Mouse (Mus musculus): ENCODE results near the gene Atp5d. TPM values are rescaled to one million over a fixed set of nuclear protein-coding genes. Genes with fewer than 3 reads are reported as not detected.

Atp5d gene
- polyA plus RNA-seq, 1 experiment from 2014 or later, result 291 TPM

DNA sequence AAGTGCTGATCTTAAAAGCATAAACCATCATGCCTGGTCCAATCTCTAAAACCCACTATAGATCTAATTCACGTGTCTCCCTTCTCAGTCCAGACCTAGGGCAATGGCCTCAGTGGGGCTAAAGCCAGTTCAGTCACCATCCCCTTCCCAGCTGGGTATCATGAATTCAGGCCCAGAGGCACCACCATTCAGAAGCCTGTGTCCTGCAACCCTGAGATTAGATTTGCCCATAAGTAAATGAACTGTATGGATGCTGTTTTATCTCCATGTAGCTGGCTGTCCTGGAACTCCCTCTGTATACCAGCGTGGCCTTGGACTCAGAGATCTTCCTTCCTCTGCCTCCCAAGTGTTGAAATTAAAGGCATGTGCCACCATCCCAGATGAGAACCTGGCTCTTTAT is 35.4 kb upstream of the Atp5d start:
- Histone ChIP-seq H3K36me3 (replicated peaks) (no peaks in the 10 kb centered on the region), H3K27me3 (no peaks in the 10 kb centered on the region), H3K9me3 (replicated peaks) (no peaks in the 10 kb centered on the region), H3K4me1 (replicated peaks) (peaks cover 81% of the 10 kb centered on the region), H3K4me2 (peak overlapping the region; percentile 86), H3K4me3 (replicated peaks) (peak overlapping the region; percentile 97), H3K9ac (peak overlapping the region; percentile 97), H3K27ac (replicated peaks) (peak overlapping the region; percentile 93)
- peak; percentile 66 for ATAC-seq (ENCODE audit: insufficient read depth)
- WGBS (ENCODE audit: insufficient replicate concordance), result 43% methylated on average over 2 of the region's 2 CpGs

DNA sequence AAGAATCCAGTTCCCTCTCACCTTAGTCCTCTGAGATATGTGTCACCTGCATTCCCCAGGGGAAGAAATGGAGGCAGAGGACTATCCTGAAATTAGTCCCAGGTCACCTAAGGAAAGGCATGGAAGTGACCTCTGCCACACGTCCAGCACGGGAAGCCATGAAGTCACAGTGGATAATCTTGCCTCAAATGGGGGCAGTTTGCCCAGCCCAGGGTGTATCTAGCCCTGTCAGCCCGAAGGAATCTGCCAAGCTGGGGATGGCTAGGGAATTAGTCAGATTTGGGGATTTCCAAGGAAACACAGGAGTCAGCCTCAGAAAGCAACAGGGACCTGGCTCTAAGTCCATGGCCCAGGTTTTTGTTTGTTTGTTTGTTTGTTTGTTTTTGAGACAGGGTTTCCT is 34.3 kb upstream of the Atp5d start:
- ATAC-seq (ENCODE audit: insufficient read depth), result no peak
- no peak overlapping the region for H3K4me2 ChIP-seq
- peaks cover 70% of the 10 kb centered on the region for H3K4me1 ChIP-seq (replicated peaks)
- H3K4me3 ChIP-seq (replicated peaks), result no peak overlapping the region
- no peaks in the 10 kb centered on the region for H3K9me3 ChIP-seq (replicated peaks)
- H3K27ac ChIP-seq (replicated peaks), result peak overlapping the region; percentile 93
- H3K9ac ChIP-seq, result no peak overlapping the region
- H3K27me3 ChIP-seq, result no peaks in the 10 kb centered on the region
- H3K36me3 ChIP-seq (replicated peaks), result no peaks in the 10 kb centered on the region
- WGBS (ENCODE audit: insufficient replicate concordance), result 71% methylated on average over 3 of the region's 3 CpGs

DNA sequence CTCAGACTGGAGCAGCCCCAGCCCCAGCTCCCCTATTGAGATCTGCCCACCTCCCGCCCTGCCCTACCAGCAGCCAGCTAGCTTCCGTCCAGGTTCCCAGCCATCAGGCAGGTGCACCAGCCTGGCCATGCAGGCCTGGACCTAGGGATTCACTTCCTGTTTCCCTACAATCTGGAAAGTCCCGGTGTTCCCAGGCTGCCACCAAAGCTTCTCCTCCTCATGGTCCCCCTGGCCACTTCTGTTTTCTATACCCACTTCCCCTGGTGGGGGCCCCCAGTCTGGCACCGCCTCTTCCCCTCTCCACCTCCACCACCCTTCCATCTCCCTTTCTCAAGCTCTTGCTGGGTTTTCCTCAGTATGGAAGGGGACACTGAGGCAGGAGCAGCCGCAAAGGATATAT is 33.0 kb upstream of the Atp5d start, which contains the start of gene Sbno2:
Sbno2 (minus strand) TSS at position 112 of the 400 bp plus-strand sequence.
- H3K9ac ChIP-seq, result no peak within 1 kb of the TSS
- no peaks in the 10 kb centered on the region for H3K36me3 ChIP-seq (replicated peaks)
- H3K9me3 ChIP-seq (replicated peaks), result no peaks in the 10 kb centered on the region
- H3K4me2 ChIP-seq, result peak within 1 kb of the TSS; percentile 38
- H3K4me3 ChIP-seq (replicated peaks), result peak within 1 kb of the TSS; percentile 9; the same call in 1 of the 2 replicates
- no peak for ATAC-seq (ENCODE audit: insufficient read depth)
- H3K27ac ChIP-seq (replicated peaks), result peak within 1 kb of the TSS; percentile 93
- WGBS (ENCODE audit: insufficient replicate concordance), result 41% methylated on average over 5 of the region's 5 CpGs
- peaks cover 57% of the 10 kb centered on the region for H3K4me1 ChIP-seq (replicated peaks)
- H3K27me3 ChIP-seq, result no peaks in the 10 kb centered on the region

DNA sequence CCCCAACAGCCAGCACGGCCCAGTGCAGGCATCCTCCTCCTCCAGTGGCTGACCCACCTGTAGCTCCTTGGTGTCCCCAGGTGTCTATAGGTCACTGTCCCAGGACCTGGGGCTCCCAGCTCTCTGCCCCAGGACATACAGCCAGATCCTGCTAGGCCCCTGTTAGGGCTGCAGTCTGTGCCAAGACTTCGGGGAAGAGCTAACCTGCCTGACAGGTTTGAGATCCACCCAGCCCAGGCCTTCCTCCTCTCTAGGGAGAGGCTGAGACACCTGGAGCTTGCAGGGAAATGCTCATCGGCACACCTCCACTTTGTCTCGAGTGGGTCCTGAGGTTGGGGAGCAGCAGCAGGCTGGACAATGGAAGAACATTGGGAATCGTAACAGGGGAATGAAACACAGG is 32.5 kb upstream of the Atp5d start:
- Histone ChIP-seq H3K4me3 (replicated peaks) (no peak overlapping the region), H3K36me3 (replicated peaks) (no peaks in the 10 kb centered on the region), H3K4me2 (peak overlapping the region; percentile 38; the same call in 1 of the 2 replicates), H3K4me1 (replicated peaks) (peaks cover 53% of the 10 kb centered on the region), H3K27me3 (no peaks in the 10 kb centered on the region), H3K9ac (no peak overlapping the region), H3K27ac (replicated peaks) (peak overlapping the region; percentile 48; the same call in 1 of the 2 replicates), H3K9me3 (replicated peaks) (no peaks in the 10 kb centered on the region)
- no peak for ATAC-seq (ENCODE audit: insufficient read depth)
- WGBS (ENCODE audit: insufficient replicate concordance), result 65% methylated on average over 5 of the region's 5 CpGs

DNA sequence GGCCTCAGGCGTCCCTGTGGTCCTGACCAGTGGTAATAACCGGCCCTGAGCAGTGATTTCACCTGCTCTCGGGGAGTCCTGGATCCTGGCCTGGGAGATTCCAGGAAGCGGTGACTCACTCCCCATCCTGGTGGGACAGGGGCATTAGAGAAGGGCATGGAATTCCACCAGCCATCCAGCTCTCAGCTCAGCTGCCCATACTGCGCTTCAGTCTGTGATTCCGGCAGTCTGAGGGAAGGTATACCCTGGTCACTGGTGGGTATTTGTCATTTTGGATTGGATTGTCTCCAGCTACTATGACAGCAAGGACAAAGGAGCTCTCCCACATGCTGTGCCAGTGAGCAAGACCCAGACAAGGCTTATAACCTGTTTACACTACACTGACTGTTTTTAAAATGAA is 30.8 kb upstream of the Atp5d start:
- Histone ChIP-seq H3K9me3 (replicated peaks) (no peaks in the 10 kb centered on the region), H3K4me3 (replicated peaks) (no peak overlapping the region), H3K27ac (replicated peaks) (no peak overlapping the region), H3K4me2 (no peak overlapping the region), H3K9ac (no peak overlapping the region), H3K27me3 (no peaks in the 10 kb centered on the region), H3K36me3 (replicated peaks) (no peaks in the 10 kb centered on the region), H3K4me1 (replicated peaks) (peaks cover 44% of the 10 kb centered on the region)
- ATAC-seq (ENCODE audit: insufficient read depth), result no peak
- WGBS (ENCODE audit: insufficient replicate concordance), result 62% methylated on average over 6 of the region's 6 CpGs

DNA sequence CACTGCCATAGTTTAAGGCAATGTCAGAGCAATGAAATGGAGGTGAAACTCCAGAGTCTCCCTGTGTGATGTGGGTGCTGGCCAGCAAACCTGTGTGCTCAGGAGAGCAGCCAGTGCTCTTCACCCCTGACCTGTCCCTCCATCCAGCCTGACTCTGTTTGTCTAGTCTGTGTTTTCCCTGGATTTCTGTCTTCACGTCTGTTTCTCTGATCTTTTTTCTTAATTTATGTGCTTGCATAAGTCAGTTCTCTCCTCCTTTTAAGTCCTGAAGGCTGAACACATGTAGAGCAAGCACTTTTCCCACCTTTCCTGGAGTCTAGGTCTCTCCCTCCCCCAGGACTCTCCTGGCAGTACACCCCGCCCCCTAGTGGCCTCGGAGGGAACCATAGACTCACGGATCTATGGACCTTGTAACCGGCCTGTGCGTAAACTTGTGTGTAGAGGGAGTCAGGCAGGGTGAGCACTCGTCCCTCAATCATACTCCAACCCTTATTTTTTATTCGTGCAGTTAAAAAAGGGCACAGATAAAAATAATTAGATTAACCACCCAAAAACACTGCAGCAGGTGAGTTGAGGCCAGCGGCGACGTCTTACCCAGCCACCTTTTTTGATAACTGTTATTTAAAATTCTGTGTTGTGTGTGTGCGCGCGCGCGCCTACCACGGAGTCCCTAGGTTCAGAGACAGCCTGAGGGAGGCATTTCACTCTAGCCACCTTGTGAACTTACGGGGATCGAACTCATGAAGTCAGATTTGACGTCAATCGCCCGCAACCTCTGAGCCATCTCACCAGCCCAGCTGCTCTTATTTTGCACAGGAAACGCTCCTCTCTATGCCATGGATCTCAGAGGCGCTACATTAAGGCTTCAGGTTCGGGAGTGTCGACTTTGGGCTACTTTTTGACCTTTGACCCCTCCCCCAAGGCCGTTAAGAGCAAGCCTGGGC is 23.8 kb upstream of the Atp5d start:
- no peaks in the 10 kb centered on the region for H3K27me3 ChIP-seq
- H3K4me2 ChIP-seq, result peak overlapping the region; percentile 82
- peaks cover 24% of the 10 kb centered on the region for H3K36me3 ChIP-seq (replicated peaks)
- no peaks in the 10 kb centered on the region for H3K9me3 ChIP-seq (replicated peaks)
- H3K9ac ChIP-seq, result peak overlapping the region; percentile 83
- WGBS (ENCODE audit: insufficient replicate concordance), result 2% methylated on average over 27 of the region's 27 CpGs
- peak; percentile 47 for ATAC-seq (ENCODE audit: insufficient read depth)
- peak overlapping the region; percentile 70 for H3K4me3 ChIP-seq (replicated peaks)
- H3K4me1 ChIP-seq (replicated peaks), result peaks cover 54% of the 10 kb centered on the region
- H3K27ac ChIP-seq (replicated peaks), result peak overlapping the region; percentile 97

DNA sequence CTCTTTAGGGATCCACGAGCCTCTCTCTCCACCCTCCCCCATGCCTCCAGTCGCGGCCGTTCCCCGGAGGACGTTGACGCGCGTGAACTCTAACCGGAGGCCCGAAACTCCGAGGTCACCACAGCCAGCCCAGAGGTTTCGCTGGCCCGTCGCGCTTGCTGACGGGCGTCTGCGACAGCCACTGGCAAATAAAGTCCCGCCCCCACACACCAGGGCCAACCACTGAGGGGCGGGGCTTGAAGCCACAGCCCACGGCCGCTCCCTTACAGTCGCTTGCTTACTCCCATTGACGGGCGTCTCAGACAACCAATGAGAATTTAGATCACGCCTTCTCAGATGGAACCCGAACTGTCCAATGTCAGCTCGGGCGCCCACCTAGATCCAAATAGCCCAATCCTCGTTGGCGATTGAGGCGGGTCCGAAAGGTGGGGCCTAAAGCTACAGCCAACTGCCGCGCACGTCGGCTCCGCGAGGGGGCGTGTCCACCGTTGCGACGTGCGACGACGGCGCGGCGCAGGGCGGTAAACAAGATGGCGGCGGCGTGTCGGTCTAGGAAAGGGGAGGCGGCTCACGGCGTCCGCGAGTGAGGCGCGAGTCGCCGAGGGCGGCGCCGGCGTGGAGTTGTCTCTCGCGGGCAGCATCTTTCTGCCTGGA is 23.0 kb upstream of the Atp5d start, which contains the start of gene Stk11:
Stk11 (plus strand) TSS at position 514 of the 654 bp plus-strand sequence.
- H3K4me3 ChIP-seq (replicated peaks), result peak within 1 kb of the TSS; percentile 94
- WGBS (ENCODE audit: insufficient replicate concordance), result under 1% methylated on average over 70 of the region's 70 CpGs
- H3K27ac ChIP-seq (replicated peaks), result peak within 1 kb of the TSS; percentile 97
- H3K27me3 ChIP-seq, result no peaks in the 10 kb centered on the region
- peak; percentile 92 for ATAC-seq (ENCODE audit: insufficient read depth)
- peaks cover 62% of the 10 kb centered on the region for H3K4me1 ChIP-seq (replicated peaks)
- H3K9me3 ChIP-seq (replicated peaks), result no peaks in the 10 kb centered on the region
- H3K4me2 ChIP-seq, result peak within 1 kb of the TSS; percentile 82
- peak within 1 kb of the TSS; percentile 97 for H3K9ac ChIP-seq
- H3K36me3 ChIP-seq (replicated peaks), result peaks cover 32% of the 10 kb centered on the region

DNA sequence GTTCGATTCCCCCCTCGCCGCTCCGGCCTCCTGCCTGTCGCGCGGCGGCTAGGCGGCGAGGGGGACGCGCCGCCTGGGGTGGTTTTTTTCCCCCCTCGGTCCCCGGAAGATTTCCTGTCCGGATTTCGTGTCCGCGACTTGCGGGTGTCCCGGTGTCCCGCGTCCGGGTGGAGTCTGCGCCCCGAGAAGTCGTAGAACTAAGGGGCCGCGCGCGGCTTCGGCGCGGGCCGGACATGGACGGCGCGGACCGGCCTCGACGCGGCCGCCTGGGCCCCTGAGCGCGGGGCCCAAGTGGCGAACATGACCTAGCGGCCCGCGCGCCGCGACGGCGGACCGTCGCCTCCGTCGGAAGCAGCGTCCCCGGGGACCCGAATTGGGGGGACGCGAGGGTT is 22.5 kb upstream of the Atp5d start:
- H3K36me3 ChIP-seq (replicated peaks), result peaks cover 38% of the 10 kb centered on the region
- H3K9ac ChIP-seq, result peak overlapping the region; percentile 97
- H3K9me3 ChIP-seq (replicated peaks), result no peaks in the 10 kb centered on the region
- H3K27ac ChIP-seq (replicated peaks), result peak overlapping the region; percentile 95
- peak overlapping the region; percentile 82 for H3K4me2 ChIP-seq
- under 1% methylated on average over 56 of the region's 63 CpGs for WGBS (ENCODE audit: insufficient replicate concordance)
- 0 out of 2 replicates have a peak, but pooled peaks have one; percentile 11 for ATAC-seq (ENCODE audit: insufficient read depth)
- H3K27me3 ChIP-seq, result no peaks in the 10 kb centered on the region
- H3K4me3 ChIP-seq (replicated peaks), result peak overlapping the region; percentile 94
- H3K4me1 ChIP-seq (replicated peaks), result peaks cover 68% of the 10 kb centered on the region

DNA sequence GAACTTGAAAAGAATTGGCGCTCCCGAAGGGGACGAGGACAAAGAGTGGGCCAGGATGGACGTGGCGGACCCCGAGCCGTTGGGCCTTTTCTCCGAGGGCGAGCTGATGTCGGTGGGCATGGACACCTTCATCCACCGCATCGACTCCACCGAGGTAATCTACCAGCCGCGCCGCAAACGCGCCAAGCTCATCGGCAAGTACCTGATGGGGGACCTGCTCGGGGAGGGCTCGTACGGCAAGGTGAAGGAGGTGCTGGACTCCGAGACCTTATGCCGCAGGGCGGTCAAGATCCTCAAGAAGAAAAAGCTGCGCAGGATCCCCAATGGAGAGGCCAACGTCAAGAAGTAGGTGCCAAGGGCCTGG is 21.9 kb upstream of the Atp5d start:
- Histone ChIP-seq H3K9ac (peak overlapping the region; percentile 97), H3K4me2 (peak overlapping the region; percentile 82), H3K27me3 (no peaks in the 10 kb centered on the region), H3K4me1 (replicated peaks) (peaks cover 70% of the 10 kb centered on the region), H3K4me3 (replicated peaks) (peak overlapping the region; percentile 94), H3K36me3 (replicated peaks) (peaks cover 44% of the 10 kb centered on the region), H3K9me3 (replicated peaks) (no peaks in the 10 kb centered on the region), H3K27ac (replicated peaks) (peak overlapping the region; percentile 95)
- under 1% methylated on average over 27 of the region's 27 CpGs for WGBS (ENCODE audit: insufficient replicate concordance)
- ATAC-seq (ENCODE audit: insufficient read depth), result no peak

DNA sequence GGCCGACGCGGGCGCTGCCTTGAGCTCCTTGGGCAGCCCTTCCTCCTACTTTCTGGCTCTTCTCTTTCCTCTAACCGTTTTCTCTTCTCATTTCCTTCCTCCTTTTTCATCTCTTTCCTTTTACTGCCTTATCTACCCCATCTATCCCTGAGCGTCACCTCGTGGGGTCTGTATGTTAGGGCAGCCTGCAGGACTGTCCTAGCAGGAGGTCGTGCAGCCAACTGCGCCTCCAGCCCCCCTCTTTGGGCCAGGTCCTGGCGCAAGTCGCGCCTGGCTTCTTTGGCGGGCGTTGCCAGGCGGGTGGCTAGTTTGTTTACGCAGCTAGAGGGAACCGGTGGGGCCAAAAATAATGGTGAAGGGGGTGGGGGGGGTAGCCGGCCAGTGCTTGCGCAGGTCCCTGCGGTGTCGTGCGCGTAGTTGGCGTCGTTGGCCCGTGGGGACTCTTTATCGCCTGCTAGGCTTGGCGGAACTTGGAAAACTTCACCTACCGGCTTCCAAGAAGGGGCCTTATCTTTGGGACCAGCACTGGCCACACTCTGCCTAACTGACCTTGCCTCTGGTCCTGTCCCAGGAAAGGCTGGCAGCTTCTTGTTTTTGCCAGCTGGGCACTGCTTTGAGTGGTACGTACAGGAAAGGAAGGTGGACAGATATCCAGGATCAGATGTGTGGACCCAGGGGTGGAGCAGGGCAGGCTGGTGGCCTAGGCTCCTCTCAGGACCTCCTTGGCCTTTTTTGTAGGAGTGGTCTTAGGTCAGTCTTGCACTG is 21.3 kb upstream of the Atp5d start:
- no peaks in the 10 kb centered on the region for H3K27me3 ChIP-seq
- peak overlapping the region; percentile 82 for H3K4me2 ChIP-seq
- under 1% methylated on average over 30 of the region's 30 CpGs for WGBS (ENCODE audit: insufficient replicate concordance)
- peak; percentile 6 for ATAC-seq (ENCODE audit: insufficient read depth)
- H3K4me1 ChIP-seq (replicated peaks), result peaks cover 75% of the 10 kb centered on the region
- H3K9me3 ChIP-seq (replicated peaks), result no peaks in the 10 kb centered on the region
- H3K27ac ChIP-seq (replicated peaks), result peak overlapping the region; percentile 95
- peak overlapping the region; percentile 97 for H3K9ac ChIP-seq
- peak overlapping the region; percentile 94 for H3K4me3 ChIP-seq (replicated peaks)
- H3K36me3 ChIP-seq (replicated peaks), result peaks cover 49% of the 10 kb centered on the region

Data from liver, embryonic 15.5 days (tissue).